Mouse (Mus musculus): ENCODE data around the gene Cwc25. TPM values are rescaled to one million over a fixed set of nuclear protein-coding genes. Genes with fewer than 3 reads are reported as not detected.
A peak's percentile ranks its signal among the peaks of the same experiment; 100 is the strongest.

The Cwc25 gene
- polyA plus RNA-seq, 1 experiment: 10.4 TPM

GRCm38 (mm10) chr11:97748496-97748895, 17.9 kb downstream of the Cwc25 start:
- H3K4me3 ChIP-seq (replicated peaks; ENCODE audit: control insufficient read depth, low read depth, low read length): no peak overlapping the region
- 78% methylated on average over 5 of the region's 5 CpGs for WGBS
- TF ChIP-seq POLR2A (IDR thresholded peaks at IDR 0.05; ENCODE audit: borderline replicate concordance, control insufficient read depth, low read depth, low read length): no peak
- no peak for TF ChIP-seq CTCF (IDR thresholded peaks at IDR 0.05; ENCODE audit: control insufficient read depth, insufficient read depth, low read length)
- no peaks in the 10 kb centered on the region; the same call in 1 of the 2 replicates for H3K4me1 ChIP-seq (ENCODE audit: control insufficient read depth, insufficient read depth, low read length)
- 0 out of 2 replicates have a peak overlapping the region, but pooled peaks have one; percentile 17 for H3K27ac ChIP-seq (ENCODE audit: control insufficient read depth, insufficient read depth, low read depth, low read length, poor library complexity)

GRCm38 (mm10) chr11:97747773-97748172, 18.6 kb downstream of the Cwc25 start:
- 89% methylated on average over 8 of the region's 8 CpGs for WGBS
- H3K27ac ChIP-seq (ENCODE audit: control insufficient read depth, insufficient read depth, low read depth, low read length, poor library complexity): no peak overlapping the region
- H3K4me3 ChIP-seq (replicated peaks; ENCODE audit: control insufficient read depth, low read depth, low read length): no peak overlapping the region
- TF ChIP-seq POLR2A (IDR thresholded peaks at IDR 0.05; ENCODE audit: borderline replicate concordance, control insufficient read depth, low read depth, low read length) (no peak), CTCF (IDR thresholded peaks at IDR 0.05; ENCODE audit: control insufficient read depth, insufficient read depth, low read length) (no peak)
- no peaks in the 10 kb centered on the region; the same call in 1 of the 2 replicates for H3K4me1 ChIP-seq (ENCODE audit: control insufficient read depth, insufficient read depth, low read length)

- WGBS: 4% methylated on average over 13 of the region's 13 CpGs
- H3K27ac ChIP-seq (ENCODE audit: control insufficient read depth, insufficient read depth, low read depth, low read length, poor library complexity): peak overlapping the region; percentile 89
- H3K4me1 ChIP-seq (ENCODE audit: control insufficient read depth, insufficient read depth, low read length): peaks cover 3% of the 10 kb centered on the region; the same call in 1 of the 2 replicates
- TF ChIP-seq CTCF (IDR thresholded peaks at IDR 0.05; ENCODE audit: control insufficient read depth, insufficient read depth, low read length) (no peak), POLR2A (IDR thresholded peaks at IDR 0.05; ENCODE audit: borderline replicate concordance, control insufficient read depth, low read depth, low read length) (no peak)
- peak overlapping the region; percentile 80 for H3K4me3 ChIP-seq (replicated peaks; ENCODE audit: control insufficient read depth, low read depth, low read length)
Observed at GRCm38 (mm10) chr11:97745331-97745721, 21.0 kb downstream of the Cwc25 start.

GRCm38 (mm10) chr11:97744718-97745330, 21.5 kb downstream of the Cwc25 start:
- WGBS: 1% methylated on average over 57 of the region's 57 CpGs
- TF ChIP-seq CTCF (IDR thresholded peaks at IDR 0.05; ENCODE audit: control insufficient read depth, insufficient read depth, low read length) (no peak), POLR2A (IDR thresholded peaks at IDR 0.05; ENCODE audit: borderline replicate concordance, control insufficient read depth, low read depth, low read length) (no peak; the same call in 1 of the 2 replicates)
- Histone ChIP-seq H3K27ac (ENCODE audit: control insufficient read depth, insufficient read depth, low read depth, low read length, poor library complexity) (peak overlapping the region; percentile 89), H3K4me1 (ENCODE audit: control insufficient read depth, insufficient read depth, low read length) (peaks cover 4% of the 10 kb centered on the region), H3K4me3 (replicated peaks; ENCODE audit: control insufficient read depth, low read depth, low read length) (peak overlapping the region; percentile 80)

- TF ChIP-seq POLR2A (IDR thresholded peaks at IDR 0.05; ENCODE audit: borderline replicate concordance, control insufficient read depth, low read depth, low read length) (no peak), CTCF (IDR thresholded peaks at IDR 0.05; ENCODE audit: control insufficient read depth, insufficient read depth, low read length) (no peak)
- Histone ChIP-seq H3K4me3 (replicated peaks; ENCODE audit: control insufficient read depth, low read depth, low read length) (peak within 1 kb of the TSS; percentile 80), H3K27ac (ENCODE audit: control insufficient read depth, insufficient read depth, low read depth, low read length, poor library complexity) (peak within 1 kb of the TSS; percentile 89), H3K4me1 (ENCODE audit: control insufficient read depth, insufficient read depth, low read length) (peaks cover 4% of the 10 kb centered on the region)
- under 1% methylated on average over 62 of the region's 63 CpGs for WGBS
Observed at GRCm38 (mm10) chr11:97744063-97744717, 22.2 kb downstream of the Cwc25 start, which contains the start of gene Pip4k2b. Gene Pip4k2b (minus strand): TSS chr11:97744704.

GRCm38 (mm10) chr11:97743423-97743822, 22.9 kb downstream of the Cwc25 start:
- Histone ChIP-seq H3K4me1 (ENCODE audit: control insufficient read depth, insufficient read depth, low read length) (peaks cover 4% of the 10 kb centered on the region), H3K4me3 (replicated peaks; ENCODE audit: control insufficient read depth, low read depth, low read length) (peak overlapping the region; percentile 73), H3K27ac (ENCODE audit: control insufficient read depth, insufficient read depth, low read depth, low read length, poor library complexity) (peak overlapping the region; percentile 49; the same call in 1 of the 2 replicates)
- TF ChIP-seq CTCF (IDR thresholded peaks at IDR 0.05; ENCODE audit: control insufficient read depth, insufficient read depth, low read length): no peak
- TF ChIP-seq POLR2A (IDR thresholded peaks at IDR 0.05; ENCODE audit: borderline replicate concordance, control insufficient read depth, low read depth, low read length): no peak
- WGBS: 2% methylated on average over 9 of the region's 9 CpGs

- WGBS: 58% methylated on average over 9 of the region's 9 CpGs
- Histone ChIP-seq H3K4me3 (replicated peaks; ENCODE audit: control insufficient read depth, low read depth, low read length) (no peak overlapping the region), H3K4me1 (ENCODE audit: control insufficient read depth, insufficient read depth, low read length) (peaks cover 4% of the 10 kb centered on the region), H3K27ac (ENCODE audit: control insufficient read depth, insufficient read depth, low read depth, low read length, poor library complexity) (peak overlapping the region; percentile 11; the same call in 1 of the 2 replicates)
- TF ChIP-seq POLR2A (IDR thresholded peaks at IDR 0.05; ENCODE audit: borderline replicate concordance, control insufficient read depth, low read depth, low read length) (no peak), CTCF (IDR thresholded peaks at IDR 0.05; ENCODE audit: control insufficient read depth, insufficient read depth, low read length) (no peak)
Observed at GRCm38 (mm10) chr11:97742591-97742990, 23.8 kb downstream of the Cwc25 start.

GRCm38 (mm10) chr11:97742157-97742556, 24.2 kb downstream of the Cwc25 start:
- WGBS: 73% methylated on average over 5 of the region's 5 CpGs
- TF ChIP-seq POLR2A (IDR thresholded peaks at IDR 0.05; ENCODE audit: borderline replicate concordance, control insufficient read depth, low read depth, low read length): no peak
- no peak for TF ChIP-seq CTCF (IDR thresholded peaks at IDR 0.05; ENCODE audit: control insufficient read depth, insufficient read depth, low read length)
- no peak overlapping the region for H3K4me3 ChIP-seq (replicated peaks; ENCODE audit: control insufficient read depth, low read depth, low read length)
- no peak overlapping the region for H3K27ac ChIP-seq (ENCODE audit: control insufficient read depth, insufficient read depth, low read depth, low read length, poor library complexity)
- peaks cover 4% of the 10 kb centered on the region for H3K4me1 ChIP-seq (ENCODE audit: control insufficient read depth, insufficient read depth, low read length)
